ENCODE assay signal across 11 mouse cellular contexts in the genomic region with DNA sequence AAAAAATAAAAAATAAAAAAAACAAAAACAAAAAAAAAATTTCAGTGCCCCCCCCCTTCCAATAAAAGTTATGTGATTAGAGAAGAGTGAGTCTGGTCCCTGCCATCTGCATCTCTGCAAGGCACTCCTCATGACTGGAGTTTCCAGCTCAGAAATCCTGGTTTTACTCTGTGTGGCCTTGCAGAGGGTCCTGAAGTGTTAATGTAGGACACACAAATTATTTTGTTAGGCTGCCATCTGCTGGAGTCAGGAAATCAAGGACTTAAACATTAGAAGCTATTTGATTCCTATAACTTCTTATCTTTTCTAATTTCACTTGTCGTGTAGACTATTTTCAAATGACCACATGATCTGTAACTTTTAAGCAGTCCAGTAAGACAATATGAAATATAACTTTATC.
DNase-seq lines count a peak whose midpoint lies in the region; ATAC-seq lines count a peak whose summit lies in the region.
"Had no signal": no experiment of that assay in that cellular context is flagged by ENCODE, and none has a peak within 500 bp of the region (broad histone marks: within the 10 kb centered on the region; RNA-seq: fewer than 3 reads in every experiment).

No protein-coding gene starts in this region.

- peak; percentile 4 for DNase-seq in hindbrain, embryonic 10.5 days (ENCODE audit: low spot score)
- peak; percentile 52 for DNase-seq in 3T3-L1 (ENCODE audit: low read depth, low spot score)
- DNase-seq in embryo, embryonic 10.5 days (ENCODE audit: low spot score) = peak; percentile 73
- peak; percentile 31 to 56 for DNase-seq in layer of hippocampus, postnatal 10 days (ENCODE audit: low spot score in 2 of 2)
- no peak for DNase-seq in thymus, postnatal 36 days
- no peak for DNase-seq in gastrocnemius, postnatal 36 days
- DNase-seq in urinary bladder, adult 18-20 months (ENCODE audit: low spot score in 2 of 2) = no peak
- DNase-seq: adrenal gland, adult 8-10 months had no signal

- WGBS in hindbrain, embryonic 10.5 days = 47% methylated on average over 1 of the region's 1 CpGs
- WGBS in hindbrain, embryonic 13.5 days = 54% methylated on average over 1 of the region's 1 CpGs

- no peaks in the 10 kb centered on the region for H3K9me3 ChIP-seq in hindbrain, embryonic 10.5 days
- H3K9me3 ChIP-seq in hindbrain, embryonic 13.5 days = no peaks in the 10 kb centered on the region
- H3K9me3 ChIP-seq: liver, embryonic 15.5 days had no signal

- no peaks in the 10 kb centered on the region for H3K36me3 ChIP-seq in hindbrain, embryonic 10.5 days
- no peaks in the 10 kb centered on the region for H3K36me3 ChIP-seq in hindbrain, embryonic 13.5 days
- H3K36me3 ChIP-seq: liver, embryonic 15.5 days had no signal

- no peaks in the 10 kb centered on the region for H3K4me1 ChIP-seq in hindbrain, embryonic 10.5 days (replicated peaks)
- no peaks in the 10 kb centered on the region for H3K4me1 ChIP-seq in hindbrain, embryonic 13.5 days (replicated peaks)
- H3K4me1 ChIP-seq: liver, embryonic 15.5 days had no signal

- intact Hi-C loops in gastrocnemius, postnatal 36 days (cut with DNase I) = no loop called here

- H3K4me3 ChIP-seq in hindbrain, embryonic 10.5 days = no peak overlapping the region
- H3K4me3 ChIP-seq in hindbrain, embryonic 13.5 days = no peak overlapping the region
- H3K4me3 ChIP-seq: liver, embryonic 15.5 days had no signal

- H3K4me2 ChIP-seq in hindbrain, embryonic 13.5 days = no peak overlapping the region
- H3K4me2 ChIP-seq: liver, embryonic 15.5 days had no signal

- peaks cover 25% of the 10 kb centered on the region for H3K27me3 ChIP-seq in hindbrain, embryonic 10.5 days (ENCODE audit: insufficient read depth, poor library complexity, severe bottlenecking)
- H3K27me3 ChIP-seq in hindbrain, embryonic 13.5 days = peaks cover 20% of the 10 kb centered on the region
- H3K27me3 ChIP-seq: CH12.LX; liver, embryonic 15.5 days had no signal

- H3K27ac ChIP-seq in hindbrain, embryonic 10.5 days = no peak overlapping the region
- H3K27ac ChIP-seq in hindbrain, embryonic 13.5 days = no peak overlapping the region
- H3K27ac ChIP-seq: liver, embryonic 15.5 days had no signal

- H3K9ac ChIP-seq in hindbrain, embryonic 13.5 days = no peak overlapping the region
- H3K9ac ChIP-seq: liver, embryonic 15.5 days had no signal

- ATAC-seq in hindbrain, embryonic 13.5 days (ENCODE audit: low FRiP score) = no peak

Comparison
In these comparisons a context has a peak if more than half of its experiments do, and no peak if none do; other contexts are left out.
1. DNase-seq: peak in hindbrain, embryonic 10.5 days (single experiment), 3T3-L1 (single experiment), embryo, embryonic 10.5 days (single experiment) and layer of hippocampus, postnatal 10 days (2 of 2); none in thymus, postnatal 36 days (0 of 2), gastrocnemius, postnatal 36 days (0 of 2) and urinary bladder, adult 18-20 months (0 of 2).